Comparison of ENCODE assay signal across 13 mouse cellular contexts in genomic region chr1:71579526-71579925, GRCm38 (mm10). TPM values are rescaled to one million over a fixed set of nuclear protein-coding genes. Genes with fewer than 3 reads are reported as not detected.
A peak's percentile ranks its signal among the peaks of the same experiment; 100 is the strongest.
DNase-seq lines count a peak whose midpoint lies in the region; ATAC-seq and TF ChIP-seq lines count a peak whose summit lies in the region.
"Had no signal": no experiment of that assay in that cellular context is flagged by ENCODE, and none has a peak within 500 bp of the region (broad histone marks: within the 10 kb centered on the region; RNA-seq: fewer than 3 reads in every experiment).

No protein-coding gene starts in this region.

- no peak overlapping the region for H3K9ac ChIP-seq in kidney, embryonic 15.5 days
- H3K9ac ChIP-seq in liver, postnatal 0 days (replicated peaks), result no peak overlapping the region
- H3K9ac ChIP-seq in midbrain, embryonic 11.5 days (ENCODE audit: low read length), result no peak overlapping the region

- no peak for TF ChIP-seq CTCF in liver, postnatal 0 days (IDR thresholded peaks at IDR 0.05; ENCODE audit: low read depth)

- no peak overlapping the region for H3K27ac ChIP-seq in kidney, embryonic 15.5 days
- H3K27ac ChIP-seq in liver, postnatal 0 days (ENCODE audit: low read depth), result 0 out of 2 replicates have a peak overlapping the region, but pooled peaks have one; percentile 22
- H3K27ac ChIP-seq in midbrain, embryonic 11.5 days (ENCODE audit: low read depth, low read length), result no peak overlapping the region
- H3K27ac ChIP-seq: heart, embryonic 10.5 days; hindbrain, embryonic 10.5 days; kidney, postnatal 0 days had no signal

- H3K36me3 ChIP-seq in kidney, embryonic 15.5 days, result peaks cover 65% of the 10 kb centered on the region
- H3K36me3 ChIP-seq in liver, postnatal 0 days (replicated peaks; ENCODE audit: insufficient read depth, low read length), result peaks cover 32% of the 10 kb centered on the region
- H3K36me3 ChIP-seq in midbrain, embryonic 11.5 days (ENCODE audit: control insufficient read depth, insufficient read depth, low read length), result peaks cover 9% of the 10 kb centered on the region; the same call in 1 of the 2 replicates

- DNase-seq in kidney, adult 11 months, result peak; percentile 60
- DNase-seq in Muller cell, postnatal 12 days (ENCODE audit: inconsistent ontology term), result peak; percentile 16
- peak; percentile 69 for DNase-seq in adrenal gland, adult 8-10 months
- no peak for DNase-seq in liver, postnatal 0 days
- DNase-seq in midbrain, embryonic 11.5 days (ENCODE audit: low spot score, missing footprints), result no peak
- no peak for DNase-seq in right cerebral cortex, postnatal 14 days
- DNase-seq: cerebellum, adult 11-12 months had no signal

- TF ChIP-seq EP300 in liver, postnatal 0 days (IDR thresholded peaks at IDR 0.05; ENCODE audit: low read depth), result no peak

- ATAC-seq in kidney, embryonic 15.5 days (replicated peaks; ENCODE audit: low FRiP score), result no peak
- peak; percentile 29 for ATAC-seq in liver, postnatal 0 days
- no peak for ATAC-seq in midbrain, embryonic 11.5 days (ENCODE audit: low FRiP score)
- no peak for ATAC-seq in granulocyte monocyte progenitor cell, adult 5-6 weeks (replicated peaks; ENCODE audit: poor library complexity, severe bottlenecking)
- ATAC-seq: CD4-positive, CD25-positive, alpha-beta regulatory T cell, adult 4 months had no signal

- WGBS in kidney, embryonic 15.5 days, result 83% methylated on average over 4 of the region's 4 CpGs
- WGBS in liver, postnatal 0 days (ENCODE audit: insufficient replicate concordance), result 71% methylated on average over 4 of the region's 4 CpGs
- 93% methylated on average over 4 of the region's 4 CpGs for WGBS in midbrain, embryonic 11.5 days

- H3K4me2 ChIP-seq in kidney, embryonic 15.5 days, result no peak overlapping the region
- no peak overlapping the region for H3K4me2 ChIP-seq in liver, postnatal 0 days (ENCODE audit: low read depth, low read length)
- no peak overlapping the region for H3K4me2 ChIP-seq in midbrain, embryonic 11.5 days

- no peaks in the 10 kb centered on the region for H3K27me3 ChIP-seq in kidney, embryonic 15.5 days
- H3K27me3 ChIP-seq in liver, postnatal 0 days (ENCODE audit: insufficient read depth, low read length), result no peaks in the 10 kb centered on the region
- H3K27me3 ChIP-seq in midbrain, embryonic 11.5 days (ENCODE audit: control insufficient read depth, insufficient read depth, low read length), result no peaks in the 10 kb centered on the region

- H3K9me3 ChIP-seq in kidney, embryonic 15.5 days (replicated peaks), result no peaks in the 10 kb centered on the region
- H3K9me3 ChIP-seq in liver, postnatal 0 days (ENCODE audit: low read length), result no peaks in the 10 kb centered on the region
- H3K9me3 ChIP-seq in midbrain, embryonic 11.5 days (ENCODE audit: control insufficient read depth, low read length), result no peaks in the 10 kb centered on the region
- H3K9me3 ChIP-seq: heart, embryonic 10.5 days; hindbrain, embryonic 10.5 days had no signal

- no peak overlapping the region for H3K4me3 ChIP-seq in kidney, embryonic 15.5 days (replicated peaks)
- no peak overlapping the region for H3K4me3 ChIP-seq in liver, postnatal 0 days (ENCODE audit: low read depth, low read length)
- no peak overlapping the region for H3K4me3 ChIP-seq in midbrain, embryonic 11.5 days (ENCODE audit: low read depth, low read length)
- H3K4me3 ChIP-seq: heart, embryonic 10.5 days; hindbrain, embryonic 10.5 days had no signal

- H3K4me1 ChIP-seq in kidney, embryonic 15.5 days, result no peaks in the 10 kb centered on the region
- no peaks in the 10 kb centered on the region for H3K4me1 ChIP-seq in liver, postnatal 0 days (ENCODE audit: insufficient read depth)
- H3K4me1 ChIP-seq in midbrain, embryonic 11.5 days (ENCODE audit: control insufficient read depth, insufficient read depth, low read length), result no peaks in the 10 kb centered on the region
- H3K4me1 ChIP-seq: heart, embryonic 10.5 days; hindbrain, embryonic 10.5 days had no signal

RNA-seq across cellular contexts. Expression of gene Atic, which starts 22.6 kb away (rescaled TPM):
- 62.8 and 66.1 TPM in 2 replicates for polyA plus RNA-seq in kidney, embryonic 15.5 days (2015; fragmentation: Nextera tagmentation; extraction: Ambion mirVana)
- total RNA-seq in adrenal gland, adult 8-10 months (2022), result 10 to 100 TPM; 65.3 to 66.7 (median 66.3) TPM
- polyA plus RNA-seq in liver, postnatal 0 days (2015; fragmentation: Nextera tagmentation; extraction: Ambion mirVana), result 19.1 and 22.2 TPM in 2 replicates
- polyA plus RNA-seq in midbrain, embryonic 11.5 days (2014; fragmentation: Nextera tagmentation; extraction: Ambion mirVana), result 38.8 and 42.9 TPM in 2 replicates
- total RNA-seq in granulocyte monocyte progenitor cell, adult 5-6 weeks (2014; fragmentation: Nextera tagmentation), result 89.3 and 116 TPM in 2 replicates
- total RNA-seq in granulocyte monocyte progenitor cell, adult 5-6 weeks (2017), result 166 and 206 TPM in 2 replicates

Comparison
In these comparisons a context has a peak if more than half of its experiments do, and no peak if none do; other contexts are left out.
1. DNase-seq: peak in kidney, adult 11 months (single experiment), Muller cell, postnatal 12 days (single experiment) and adrenal gland, adult 8-10 months (single experiment); none in liver, postnatal 0 days (single experiment), midbrain, embryonic 11.5 days (single experiment) and right cerebral cortex, postnatal 14 days (single experiment).